Mouse (Mus musculus) E14TG2a.4 (cell line): ENCODE data around the gene Rhbg.

Experiments
- CTCF ChIP-seq: conservative IDR thresholded peaks from 2 replicates; pipeline ENCODE4 v1.5.1; 2014; ENCODE audit warnings: low read length
- NANOG ChIP-seq: IDR thresholded peaks from 2 replicates; pipeline ENCODE4 v1.6.1; 2014; ENCODE audit warnings: borderline replicate concordance, low read length, mixed read lengths

DNA sequence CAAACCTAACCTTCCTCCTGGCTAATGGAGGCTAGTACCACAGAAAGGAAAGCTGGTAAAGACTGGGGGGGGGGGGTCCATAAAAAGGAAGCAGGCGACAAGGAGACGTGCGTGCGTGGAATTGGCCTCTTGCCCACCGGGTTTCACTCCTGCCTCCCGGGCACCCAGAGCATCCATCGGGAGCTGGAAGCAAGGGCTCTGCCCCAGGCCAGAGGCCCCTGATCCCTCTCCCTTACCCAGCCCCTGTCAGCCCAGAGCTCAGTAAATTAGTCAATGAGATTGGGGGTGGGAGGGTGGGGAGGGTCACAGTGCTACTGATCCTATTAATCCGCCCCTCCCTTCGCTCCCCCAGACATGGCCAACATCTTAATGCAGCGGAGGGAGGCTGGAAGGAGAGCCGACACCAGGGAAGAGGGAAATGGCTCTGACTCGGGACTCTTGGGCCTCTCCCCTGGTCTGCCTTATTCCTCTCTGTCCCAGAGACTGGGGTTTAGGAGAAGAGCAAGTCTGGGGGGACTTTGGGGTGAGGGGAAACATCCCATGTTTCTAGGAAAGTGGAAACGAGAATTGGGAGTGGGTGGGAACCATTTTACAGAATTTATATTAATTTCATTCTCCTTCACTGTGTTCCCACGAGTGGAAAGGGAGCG lies 46.9 kb downstream of the Rhbg start:
- TF ChIP-seq CTCF, result no peak
- TF ChIP-seq NANOG, result no peak
